Mouse (Mus musculus): Measurements from ENCODE around the gene Spock1.
"Not testable (repeated sequence)": the region's sequence is repeated elsewhere in the genome, so short reads cannot be mapped to it uniquely, and the experiment has no call there.

Gene Spock1

DNA sequence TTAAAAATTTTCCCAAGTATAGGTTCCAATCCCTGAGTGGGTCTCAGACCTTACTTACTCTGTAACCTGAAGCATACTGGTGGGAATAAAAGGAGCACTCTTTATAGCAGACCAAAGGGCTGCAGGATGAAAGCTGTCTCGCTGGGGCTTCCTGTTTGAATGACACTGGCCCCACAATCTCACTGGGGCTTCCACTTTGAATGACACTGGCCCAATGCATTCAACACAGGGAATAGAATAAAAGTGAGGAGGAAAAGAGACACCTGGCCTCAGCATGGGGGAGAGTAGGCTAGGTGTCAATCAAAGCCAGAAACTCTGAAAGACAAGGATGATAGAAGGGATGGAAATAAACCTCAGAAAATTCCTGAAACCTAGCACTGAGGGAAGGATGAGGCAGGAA lies 413.3 kb downstream of the Spock1 start:
- DNase-seq (ENCODE audit: low read depth, low spot score), result peak; percentile 59

DNA sequence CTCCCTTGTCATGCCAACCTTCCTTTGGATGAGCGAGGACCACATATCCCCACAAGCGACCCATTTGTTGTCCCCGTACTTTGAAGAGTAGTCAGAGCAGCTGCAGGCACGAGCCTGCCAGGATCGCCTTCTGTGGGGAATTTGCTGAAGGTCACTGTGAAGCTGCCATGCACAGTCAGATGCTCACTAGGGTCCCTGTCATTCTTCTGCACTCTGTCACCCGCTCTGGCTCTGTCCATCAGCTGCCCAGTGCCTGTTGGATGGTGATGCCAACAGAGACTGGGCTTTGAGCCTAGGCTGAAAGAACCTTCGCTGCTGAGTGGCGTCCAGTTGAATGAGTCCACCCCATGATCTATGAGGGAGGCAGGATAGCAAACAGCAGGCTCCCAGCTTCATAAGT lies 419.2 kb downstream of the Spock1 start:
- no peak for DNase-seq (ENCODE audit: low read depth, low spot score)

DNA sequence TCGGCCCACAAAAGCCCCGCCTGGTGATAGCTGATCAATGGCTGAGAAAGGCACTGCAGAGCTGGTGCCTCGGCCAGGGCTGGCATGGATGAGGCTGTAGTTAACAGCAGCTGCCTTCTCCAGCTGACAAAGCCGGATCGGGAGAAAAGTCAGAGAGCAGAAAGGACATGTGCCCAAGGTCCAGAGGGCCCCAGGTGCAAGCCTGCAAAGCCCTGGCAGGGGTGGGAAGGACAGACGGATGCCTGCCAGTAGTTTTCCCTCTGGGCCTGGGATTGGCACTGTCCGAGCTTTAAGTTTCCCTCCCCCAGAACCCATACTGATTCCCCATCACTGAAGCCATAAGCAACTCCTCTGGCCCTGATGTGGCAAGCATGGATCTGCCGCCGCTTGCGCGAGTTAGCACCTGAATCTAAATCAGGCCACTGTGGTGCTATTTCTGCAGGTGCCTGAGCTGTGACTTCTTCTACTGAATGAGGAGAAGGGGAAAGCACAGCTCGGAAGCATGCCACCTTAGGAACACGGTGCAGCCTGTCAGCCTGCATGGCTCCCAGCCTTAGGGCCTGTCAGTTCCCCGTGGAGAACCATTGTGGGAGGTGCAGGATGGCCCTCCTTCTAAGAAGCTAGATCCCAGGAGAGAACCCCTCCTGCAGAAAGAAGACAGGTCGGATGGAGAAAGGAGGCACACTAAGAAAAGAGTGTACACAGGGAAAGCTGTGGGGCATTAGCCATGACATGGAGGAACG lies 423.5 kb downstream of the Spock1 start:
- no peak for DNase-seq (ENCODE audit: low read depth, low spot score)

DNA sequence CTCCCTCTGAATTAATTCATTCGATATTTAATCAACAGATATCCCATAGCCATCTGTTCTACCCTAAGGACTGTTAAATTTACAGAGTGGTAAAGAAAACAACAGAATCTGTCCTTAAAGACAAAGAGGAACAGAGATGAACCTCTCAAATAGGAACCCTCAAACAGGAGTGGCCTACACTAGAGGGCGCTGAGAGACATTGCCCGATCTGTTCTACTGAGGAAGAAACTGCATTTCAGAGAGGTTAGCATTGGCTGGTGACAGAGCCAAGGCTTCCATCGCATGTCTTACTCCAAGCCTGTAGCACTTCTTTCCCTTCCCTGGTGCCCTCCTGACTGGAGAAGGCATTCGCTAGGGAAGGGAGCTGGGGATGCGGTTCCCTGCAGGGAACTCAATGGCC lies 431.4 kb downstream of the Spock1 start:
- DNase-seq (ENCODE audit: low read depth, low spot score), result peak; percentile 51

DNA sequence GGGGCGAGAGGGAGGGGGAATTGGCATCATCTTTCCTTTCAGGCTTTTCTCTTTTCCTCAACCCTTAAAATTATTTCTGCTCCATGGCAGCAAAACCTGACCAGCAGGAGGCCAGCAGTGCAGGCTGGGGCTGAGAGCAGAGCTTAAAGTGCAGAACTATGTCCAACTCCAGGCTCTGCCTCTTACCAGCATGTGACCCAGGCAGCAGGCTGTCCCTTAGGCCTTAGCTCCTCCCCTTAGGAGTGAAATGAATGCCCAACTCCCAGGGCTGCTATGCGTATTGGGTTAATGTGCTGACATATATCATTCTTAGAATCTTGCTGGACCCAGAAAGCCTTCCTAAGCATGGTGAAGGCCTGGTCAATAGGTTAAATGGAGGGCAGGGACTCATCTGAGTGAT lies 434.1 kb downstream of the Spock1 start:
- no peak for DNase-seq (ENCODE audit: low read depth, low spot score)

DNA sequence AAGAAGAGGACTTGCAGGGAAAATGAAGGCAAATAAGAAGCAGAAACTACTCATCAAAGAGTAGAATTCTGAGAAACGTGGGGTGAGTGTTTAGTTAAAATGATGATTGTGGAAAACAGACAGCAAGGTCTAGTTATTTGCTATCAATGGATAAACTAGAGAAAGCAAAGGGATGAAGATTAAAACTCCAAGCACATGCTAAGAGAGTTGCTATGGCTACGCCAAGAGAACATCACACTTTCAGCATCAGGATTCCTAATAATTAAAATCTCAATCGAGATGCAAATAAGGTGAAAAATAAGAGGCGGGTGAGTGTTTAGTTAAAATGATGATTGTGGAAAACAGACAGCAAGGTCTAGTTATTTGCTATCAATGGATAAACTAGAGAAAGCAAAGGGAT lies 437.2 kb downstream of the Spock1 start:
- DNase-seq (ENCODE audit: low read depth, low spot score), result not testable (repeated sequence)

DNA sequence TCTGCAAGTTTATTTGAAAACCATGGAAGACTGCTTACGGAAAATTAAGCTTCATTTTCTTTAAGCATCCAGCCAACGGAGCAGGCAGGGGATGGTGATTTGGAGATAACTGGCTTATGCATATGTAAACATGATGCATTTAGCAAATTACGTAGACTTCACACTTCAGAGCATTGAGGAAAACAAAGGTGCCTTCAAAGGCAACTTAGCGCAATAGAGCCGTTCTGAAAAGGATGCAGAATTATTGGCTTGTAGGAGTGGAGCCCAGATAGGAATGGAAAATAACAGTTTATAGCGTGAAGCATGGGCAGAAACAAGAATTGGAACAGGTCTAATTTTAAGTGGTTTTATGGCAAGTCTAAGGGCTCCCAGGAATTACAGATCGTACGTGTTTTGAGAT lies 448.2 kb downstream of the Spock1 start:
- DNase-seq (ENCODE audit: low read depth, low spot score), result no peak

DNA sequence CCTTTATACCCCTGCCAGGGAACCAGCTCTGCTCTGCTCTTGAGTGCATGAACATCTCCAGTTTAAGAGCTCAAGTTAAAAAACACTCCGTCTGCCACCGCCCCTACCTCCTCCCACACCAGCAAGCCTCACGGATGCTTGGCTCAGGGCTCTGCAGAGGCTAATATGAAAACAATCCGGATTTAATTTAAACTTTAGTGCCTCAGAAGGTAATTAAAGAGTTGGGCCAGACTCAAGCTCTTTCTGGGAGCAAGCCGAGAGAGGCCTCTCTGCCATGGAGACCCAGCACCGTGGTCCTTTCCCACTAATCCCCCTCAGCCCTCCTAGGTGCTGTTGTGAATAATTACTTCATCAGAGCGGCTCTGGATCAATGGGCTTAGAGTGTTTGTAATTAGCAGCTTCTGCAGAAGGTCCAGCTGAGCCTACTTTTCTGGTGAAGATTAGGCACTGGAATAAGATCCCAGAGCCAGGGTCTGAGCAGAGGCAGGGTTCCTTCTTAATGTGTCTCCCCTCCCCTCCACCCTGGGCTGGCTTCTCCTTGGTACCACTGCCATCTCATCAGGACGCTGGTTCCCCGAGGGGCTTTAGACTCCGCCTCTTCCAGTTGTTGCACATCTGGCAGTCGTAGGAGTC lies 457.8 kb downstream of the Spock1 start:
- no peak for DNase-seq (ENCODE audit: low read depth, low spot score)

DNA sequence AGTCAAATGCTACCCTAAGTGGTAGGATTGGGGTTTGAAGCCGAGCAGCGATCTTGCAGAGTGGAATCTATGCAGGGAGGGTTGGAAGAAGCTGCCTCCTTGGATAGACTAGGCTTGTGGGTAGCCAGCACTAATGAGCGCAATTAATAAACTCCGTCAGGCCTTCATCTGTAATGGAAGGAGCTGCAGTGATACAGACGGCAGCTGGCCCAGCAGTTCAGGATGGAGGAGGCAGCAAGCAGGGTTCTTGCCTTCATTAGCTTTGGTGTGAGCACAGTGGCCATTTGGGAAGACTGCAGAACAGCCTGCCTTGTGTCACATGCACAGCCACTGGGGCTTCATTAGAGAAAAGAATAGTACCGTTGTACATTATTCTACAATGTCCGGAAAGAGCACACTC lies 459.2 kb downstream of the Spock1 start:
- DNase-seq (ENCODE audit: low read depth, low spot score), result no peak

DNA sequence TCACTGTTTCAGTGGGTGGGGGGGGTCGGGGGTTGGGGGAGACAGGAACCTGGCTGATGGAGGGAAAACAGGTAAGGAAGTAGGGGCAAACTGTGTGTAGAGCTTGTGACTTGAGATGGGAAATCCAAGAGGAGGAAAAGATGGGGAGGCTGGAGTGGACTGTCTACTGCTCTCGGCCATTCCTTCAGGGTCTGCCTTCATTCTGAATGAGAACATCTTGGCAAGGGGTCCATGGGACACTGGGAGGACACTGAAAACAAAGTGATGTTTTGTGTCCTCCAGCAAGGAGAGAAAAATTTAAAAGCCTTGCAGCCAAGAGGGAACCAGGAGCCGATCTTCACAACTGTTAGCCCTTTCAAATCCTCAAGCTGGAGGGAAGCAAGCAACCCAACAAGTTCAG lies 463.2 kb downstream of the Spock1 start:
- DNase-seq (ENCODE audit: low read depth, low spot score), result no peak

DNA sequence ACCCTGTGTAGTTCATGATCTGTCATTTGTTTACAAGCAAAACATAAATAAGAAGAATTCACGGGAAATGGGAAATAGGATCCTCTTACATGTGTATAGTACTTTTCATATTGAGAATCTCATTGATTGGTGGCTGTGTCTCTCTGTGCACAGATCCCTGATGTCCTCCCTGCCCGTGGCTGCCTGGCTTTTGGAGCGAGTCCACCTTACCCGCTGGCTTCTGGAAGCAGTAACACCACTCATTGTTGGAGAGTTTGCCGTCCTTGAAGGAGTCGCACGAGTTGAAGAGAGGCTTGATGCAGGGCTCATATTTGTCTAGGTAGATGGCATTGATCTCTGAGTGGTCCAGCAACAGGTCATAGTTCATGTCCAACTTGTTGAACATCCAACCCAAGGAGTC lies 468.0 kb downstream of the Spock1 start:
- no peak for DNase-seq (ENCODE audit: low read depth, low spot score)

DNA sequence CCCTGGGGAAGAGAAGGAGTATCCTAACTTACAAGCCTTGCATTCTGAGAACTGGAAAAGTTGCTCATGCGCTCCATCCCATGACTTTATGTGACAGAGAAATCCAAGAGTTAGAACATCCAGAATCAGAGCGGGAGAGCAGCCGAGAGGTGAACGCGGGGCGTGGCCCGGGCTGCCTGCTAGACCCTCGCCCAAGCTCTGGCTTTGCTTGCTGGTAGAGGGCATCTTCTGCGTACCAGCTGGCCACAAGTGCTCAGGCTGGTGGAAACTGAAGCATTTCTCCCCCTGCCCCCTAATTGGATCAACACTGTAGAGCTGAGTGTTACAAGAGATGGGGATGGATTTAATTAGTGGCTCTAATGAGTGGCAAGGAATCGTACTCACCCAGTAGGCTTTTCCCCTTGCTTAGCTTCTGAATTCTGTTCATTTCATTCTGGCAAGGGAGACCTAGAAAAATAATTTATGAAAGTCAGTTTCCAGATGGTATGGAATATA lies 472.4 kb downstream of the Spock1 start:
- no peak for DNase-seq (ENCODE audit: low read depth, low spot score)

DNA sequence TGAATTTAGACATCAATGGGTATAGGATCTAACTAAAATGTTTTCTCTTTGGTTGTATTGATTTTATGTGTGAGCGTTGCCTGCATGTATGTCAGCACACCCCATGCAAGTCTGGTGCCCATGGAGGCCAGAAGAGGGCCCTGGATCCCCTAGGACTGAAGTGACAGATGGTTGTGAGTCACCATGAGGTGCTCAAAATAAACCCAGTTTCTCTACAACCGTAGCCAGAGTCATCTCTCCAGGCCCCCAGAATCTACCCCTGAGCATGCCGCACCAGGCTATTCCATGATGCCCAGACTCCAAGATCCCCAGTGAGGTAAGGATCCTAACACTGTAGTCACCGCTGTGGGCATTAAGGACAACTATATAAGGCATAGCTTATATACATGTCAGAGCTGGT lies 474.3 kb downstream of the Spock1 start:
- no peak for DNase-seq (ENCODE audit: low read depth, low spot score)

DNA sequence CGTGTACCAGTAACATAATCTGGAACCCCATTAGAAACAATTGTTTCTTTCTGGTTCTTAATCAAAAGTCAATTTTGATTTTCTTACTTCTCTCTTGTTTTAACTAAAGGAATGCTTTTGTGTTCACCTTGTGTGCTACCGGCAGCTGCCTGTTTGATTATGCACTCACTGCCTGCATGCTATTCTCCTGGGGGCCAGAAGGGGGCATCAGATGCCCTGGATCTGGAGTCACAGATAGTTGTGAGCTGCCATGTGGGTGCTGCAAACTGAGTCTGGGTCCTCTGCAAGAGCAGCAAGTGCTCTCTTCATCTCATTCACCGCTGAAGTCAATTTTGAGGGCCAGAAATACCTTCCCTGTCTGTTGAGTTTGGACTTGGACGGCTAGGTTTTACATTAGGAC lies 476.3 kb downstream of the Spock1 start:
- peak; percentile 11 for DNase-seq (ENCODE audit: low read depth, low spot score)

DNA sequence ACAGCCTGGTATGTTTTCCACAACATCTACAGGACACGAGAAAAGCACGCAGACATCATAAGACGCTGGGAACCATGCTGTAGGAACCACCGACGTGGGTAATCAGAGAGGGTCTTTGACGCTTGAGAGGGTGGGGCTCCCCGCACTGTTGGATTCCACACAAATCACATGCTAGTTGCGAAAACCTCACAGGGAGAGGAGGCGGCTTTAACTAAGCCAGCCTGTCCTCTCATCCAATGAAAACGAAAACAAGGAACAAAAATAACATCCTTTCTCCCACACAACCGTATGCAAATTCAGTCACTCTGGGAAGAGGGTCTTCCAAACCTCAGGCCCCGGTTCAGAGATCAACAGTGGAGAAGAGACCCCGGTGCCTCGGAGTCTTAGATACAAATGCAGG lies 479.3 kb downstream of the Spock1 start:
- DNase-seq (ENCODE audit: low read depth, low spot score), result no peak

DNA sequence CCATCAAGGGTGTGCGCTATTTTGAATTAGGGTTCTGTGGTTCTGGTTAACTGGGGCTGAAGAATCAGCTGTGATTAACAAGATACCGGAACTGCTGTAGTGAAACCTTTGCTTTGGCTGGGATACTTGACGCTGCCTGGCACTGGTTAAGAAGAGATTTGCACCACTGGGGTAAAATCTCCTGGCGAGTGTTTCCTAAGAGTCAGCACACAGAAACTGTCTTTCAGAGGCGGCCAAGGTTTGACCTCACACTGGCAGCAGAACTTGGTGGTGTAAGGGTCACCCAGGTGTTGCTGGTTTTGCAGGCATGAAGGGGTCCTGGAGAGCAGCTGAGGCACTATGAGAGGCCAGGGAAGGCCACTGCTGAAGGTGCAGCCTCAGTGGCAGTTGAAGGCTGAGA lies 489.4 kb downstream of the Spock1 start:
- no peak for DNase-seq (ENCODE audit: low read depth, low spot score)

DNA sequence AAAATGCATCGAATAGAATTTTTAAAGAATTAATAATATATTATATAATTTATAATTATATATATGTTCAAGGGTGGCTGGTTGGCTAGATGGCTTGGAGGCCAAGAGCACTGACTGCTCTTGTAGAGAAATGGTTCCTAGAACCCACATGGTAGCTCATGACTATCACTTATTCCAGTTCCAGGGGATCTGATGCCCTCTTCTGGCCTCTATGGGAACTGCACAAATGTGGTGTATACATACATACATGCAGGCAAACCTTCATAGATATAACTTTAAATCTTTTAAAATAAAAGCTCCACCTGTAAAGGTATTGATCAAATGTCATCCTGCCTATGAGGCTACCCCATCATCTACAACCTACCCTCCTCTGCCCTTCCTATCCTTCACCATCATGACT lies 493.4 kb downstream of the Spock1 start:
- peak; percentile 51 for DNase-seq (ENCODE audit: low read depth, low spot score)

DNA sequence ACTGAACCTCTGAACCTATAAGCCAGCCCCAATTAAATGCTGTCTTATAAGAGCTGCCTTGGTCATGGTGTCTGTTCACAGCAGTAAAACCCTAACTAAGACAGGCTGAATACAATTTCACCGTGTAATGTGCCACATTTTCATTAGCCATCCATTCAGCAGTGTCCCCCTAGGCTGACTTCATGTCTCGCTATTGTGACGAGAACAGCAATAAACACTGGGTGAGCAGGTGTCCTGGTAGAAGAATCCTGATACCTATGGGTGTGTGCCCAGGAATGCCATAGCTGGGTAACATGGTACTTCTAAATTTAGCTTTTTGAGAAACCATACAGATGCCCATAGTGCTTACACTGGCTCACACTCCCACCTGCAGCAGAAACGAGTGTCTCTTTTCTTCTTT lies 500.5 kb downstream of the Spock1 start:
- no peak for DNase-seq (ENCODE audit: low read depth, low spot score)

DNA sequence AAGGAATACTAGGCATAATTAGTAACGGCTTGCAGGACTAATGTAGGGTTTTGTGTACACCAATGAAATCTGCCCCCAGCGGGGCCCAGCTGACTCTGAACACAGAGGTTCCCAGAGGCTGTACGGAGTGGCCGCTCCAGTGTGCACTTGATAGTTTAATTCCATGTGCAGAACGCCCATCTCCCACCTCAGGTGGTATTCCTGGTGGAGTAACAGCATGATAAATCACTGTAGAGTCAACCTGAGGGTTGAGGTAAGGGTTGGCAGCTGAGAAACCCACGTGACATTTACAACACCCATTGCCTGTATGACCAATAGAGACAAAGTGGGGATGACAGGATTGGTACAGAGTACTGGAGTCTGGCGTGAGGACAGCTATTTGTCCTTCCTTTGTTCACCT lies 505.7 kb downstream of the Spock1 start:
- no peak for DNase-seq (ENCODE audit: low read depth, low spot score)

DNA sequence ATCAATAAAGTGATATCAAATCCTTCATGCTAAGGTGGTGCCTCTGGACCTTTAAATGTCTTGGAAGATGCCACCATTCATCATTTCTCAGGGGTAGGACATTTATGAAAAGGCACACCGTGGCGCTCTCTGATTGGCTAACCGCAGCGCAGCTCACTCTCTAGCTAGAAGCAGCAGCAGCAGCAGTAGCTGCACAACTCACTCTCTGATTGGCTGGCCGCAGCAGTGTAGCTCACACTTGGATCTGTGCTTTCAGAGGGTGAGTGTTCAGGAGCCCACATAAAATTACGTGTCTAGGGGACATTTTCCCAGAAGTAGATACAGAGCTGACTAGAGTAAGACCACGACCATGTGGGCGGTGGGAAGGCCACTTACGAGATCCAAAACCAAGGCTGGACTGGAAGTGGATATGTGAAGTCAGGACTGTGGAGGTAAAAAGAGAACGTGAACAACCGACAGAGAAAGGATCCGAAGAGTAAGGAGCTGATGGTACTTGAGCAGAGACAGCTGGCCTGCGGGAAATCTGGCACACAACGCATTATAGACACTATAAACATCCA lies 535.9 kb downstream of the Spock1 start:
- DNase-seq (ENCODE audit: low read depth, low spot score), result peak; percentile 77
